Mouse (Mus musculus) cerebellum, adult 2 months (tissue): ENCODE measurements around the gene Pagr1b.

ENCODE experiments used
- CTCF ChIP-seq: fragments of 200-500 bp; IDR thresholded peaks from 2 replicates; pipeline ENCODE4 v1.5.1; 2011; ENCODE audit warnings: low read depth, mild to moderate bottlenecking, control low read depth, low read length, moderate library complexity, borderline replicate concordance; ENCODE audit not compliant: insufficient read depth
- POLR2A ChIP-seq: fragments of 200-500 bp; IDR thresholded peaks from 2 replicates; pipeline ENCODE4 v1.6.1; 2011; ENCODE audit warnings: low read length, control low read depth, borderline replicate concordance; ENCODE audit not compliant: insufficient read depth

DNA sequence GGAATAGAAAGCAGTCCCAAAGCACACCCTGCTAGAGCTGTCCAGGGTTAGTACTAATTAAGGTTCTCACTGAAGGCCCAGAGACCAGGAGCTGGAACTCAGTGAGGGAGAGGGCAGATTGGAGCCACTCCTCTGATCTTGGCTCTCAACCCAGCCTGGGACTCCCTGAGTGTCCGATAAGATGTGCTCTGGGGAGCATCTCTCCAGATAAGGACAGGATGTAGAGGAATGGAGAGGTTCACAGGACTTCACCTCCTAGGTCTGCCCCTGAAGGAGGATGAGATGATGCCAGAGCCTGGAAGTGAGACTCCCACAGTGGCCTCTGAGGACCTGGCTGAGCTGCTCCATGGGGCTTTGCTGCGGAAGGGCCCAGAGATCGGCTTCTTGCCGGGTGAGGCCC lies 64.5 kb downstream of the Pagr1b start:
- TF ChIP-seq POLR2A (no peak), CTCF (no peak)
